Mouse (Mus musculus) heart, adult 8-10 months (tissue): ENCODE measurements around the gene Ehmt1. TPM values are rescaled to one million over a fixed set of nuclear protein-coding genes. Genes with fewer than 3 reads are reported as not detected.
A peak's percentile ranks its signal among the peaks of the same experiment; 100 is the strongest.
"Not testable (repeated sequence)": the region's sequence is repeated elsewhere in the genome, so short reads cannot be mapped to it uniquely, and the experiment has no call there.

Experiments used
- DNase-seq: peaks from one replicate; pipeline ENCODE4 v3.0.0; 2022; ENCODE audit warnings: low spot score
- total RNA-seq, 4 experiments: library from RNA; stranded (reverse); gene quantifications; 2 replicates each; pipeline ENCODE4 v1.2.4; 2022

Ehmt1 gene
- total RNA-seq: 10 to 100 TPM; 26.9 to 35.6 (median 31.4) TPM

DNA sequence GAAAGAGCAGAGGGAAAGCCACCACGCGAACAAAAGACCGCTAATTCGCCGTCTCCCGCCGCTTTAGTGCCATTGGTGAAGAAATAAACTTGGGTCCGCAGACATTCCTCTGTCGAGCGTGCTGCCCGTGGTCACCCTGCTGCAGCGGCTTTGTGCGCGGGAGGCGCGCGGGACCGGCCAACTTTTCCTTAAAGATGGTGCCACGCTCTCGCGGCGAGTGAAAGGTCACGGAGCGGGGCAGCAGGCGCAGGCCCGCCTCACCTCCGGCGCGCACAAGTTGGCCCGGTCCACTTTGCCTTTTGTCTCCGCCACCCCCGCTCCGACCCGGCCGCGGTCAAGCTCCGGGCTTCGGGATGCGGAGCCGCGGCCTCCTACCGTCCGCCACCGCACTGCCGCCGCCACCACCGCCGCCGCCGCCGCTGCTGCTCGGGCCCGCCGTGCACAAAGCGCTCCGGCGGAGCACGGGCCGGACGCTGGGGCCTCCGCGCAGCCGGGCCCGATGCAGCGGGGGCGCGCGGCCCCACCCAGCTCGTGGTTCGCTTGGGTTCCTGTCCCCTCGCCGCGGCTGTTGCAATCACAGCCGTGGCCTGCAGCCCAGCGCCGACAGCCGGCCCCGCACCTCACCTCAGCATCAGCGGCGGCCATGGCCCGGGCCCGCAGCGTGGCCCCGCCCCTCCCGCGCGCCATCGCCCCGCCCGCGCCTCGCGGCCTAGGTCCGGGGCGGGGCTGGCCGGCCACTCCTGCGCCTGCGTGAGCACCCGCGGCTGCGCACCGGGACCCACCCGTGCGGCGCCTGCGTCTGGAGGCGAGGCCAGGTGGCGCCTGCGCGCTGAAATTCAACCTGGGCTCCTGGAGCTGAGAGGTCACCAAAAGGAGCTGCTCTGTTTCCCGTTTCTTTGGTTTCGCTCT is at the start of gene Ehmt1:
Gene Ehmt1 (minus strand): TSS at position 685 of the 909 bp plus-strand sequence.
- DNase-seq: peak; percentile 93

DNA sequence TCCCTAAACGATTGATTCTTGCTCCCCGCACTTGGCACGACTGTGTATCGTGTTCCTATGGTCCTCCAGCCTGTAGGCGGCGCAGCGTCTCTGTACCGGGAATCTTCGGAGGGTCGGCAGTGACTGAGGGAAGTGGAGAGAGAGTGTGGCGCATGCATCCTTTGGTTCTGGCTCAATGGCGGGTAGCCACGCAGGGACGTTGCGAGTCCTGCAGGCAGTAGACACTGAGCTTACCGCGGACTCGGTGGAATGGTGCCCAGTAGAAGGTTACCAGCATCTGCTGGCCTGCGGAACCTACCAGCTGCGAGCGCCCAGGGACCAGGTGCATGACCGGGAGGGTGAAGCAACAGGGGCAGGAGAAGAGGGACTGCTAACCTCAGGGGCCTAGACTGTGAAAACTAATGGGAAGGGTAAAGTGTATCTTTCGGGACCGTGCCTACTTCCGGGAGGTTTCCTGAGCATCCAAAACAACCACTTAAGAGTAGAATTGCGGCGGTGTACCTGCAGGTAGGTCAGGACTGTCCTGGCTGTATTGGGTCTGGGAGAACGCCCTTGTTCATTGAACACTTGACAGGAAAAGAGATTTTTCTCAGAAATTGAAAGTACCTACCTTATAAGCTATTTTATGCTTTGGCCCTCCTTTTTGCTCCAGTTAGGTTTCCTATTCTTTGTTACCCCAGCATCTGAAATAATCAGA is 43.0 kb upstream of the Ehmt1 start, which contains the start of gene Dph7:
Gene Dph7 (plus strand): TSS at position 97 of the 697 bp plus-strand sequence.
- peak; percentile 83 for DNase-seq

DNA sequence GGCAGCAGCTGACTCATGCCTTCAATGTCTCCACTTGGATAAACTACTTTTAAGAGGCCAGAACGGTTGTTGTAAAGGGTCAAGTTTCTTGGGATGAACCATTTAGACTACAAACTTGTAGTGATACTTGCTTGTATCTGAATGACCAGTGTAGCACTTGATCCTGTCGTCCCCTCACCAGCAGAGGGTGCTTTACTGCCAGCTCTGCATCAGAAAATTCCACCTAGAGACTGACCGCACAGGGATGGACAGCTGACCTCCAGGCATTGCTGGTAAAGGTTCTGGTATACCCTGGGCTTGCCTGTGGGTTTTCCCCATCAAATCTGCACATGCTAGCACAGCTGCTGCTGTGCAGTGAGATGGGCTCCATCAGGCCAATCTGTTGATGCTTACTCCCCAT is 41.5 kb upstream of the Ehmt1 start:
- DNase-seq: no peak

DNA sequence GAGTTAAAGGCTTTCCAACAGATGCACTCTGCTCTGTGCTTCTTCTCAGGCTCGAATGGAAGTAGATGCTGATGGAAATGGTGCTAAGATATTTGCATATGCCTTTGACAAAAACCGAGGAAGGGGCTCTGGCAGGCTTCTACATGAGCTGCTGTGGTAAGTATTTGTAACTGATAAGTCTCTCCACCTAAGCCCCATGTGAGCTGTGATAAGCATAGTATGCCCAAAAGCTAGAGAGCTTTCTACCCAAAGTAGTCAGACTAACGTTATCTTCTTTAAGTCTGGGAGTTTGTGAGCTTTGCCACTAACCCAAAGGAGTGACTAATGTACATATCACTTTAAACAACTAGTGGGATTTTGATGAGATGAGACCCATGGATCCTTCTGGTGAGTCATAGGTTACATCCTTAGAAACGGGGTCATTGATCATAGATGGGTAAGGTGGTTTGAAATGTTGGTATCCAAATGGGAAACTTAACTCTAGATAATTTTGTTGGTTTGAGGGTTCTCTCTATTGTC is 33.2 kb upstream of the Ehmt1 start:
- DNase-seq: no peak

DNA sequence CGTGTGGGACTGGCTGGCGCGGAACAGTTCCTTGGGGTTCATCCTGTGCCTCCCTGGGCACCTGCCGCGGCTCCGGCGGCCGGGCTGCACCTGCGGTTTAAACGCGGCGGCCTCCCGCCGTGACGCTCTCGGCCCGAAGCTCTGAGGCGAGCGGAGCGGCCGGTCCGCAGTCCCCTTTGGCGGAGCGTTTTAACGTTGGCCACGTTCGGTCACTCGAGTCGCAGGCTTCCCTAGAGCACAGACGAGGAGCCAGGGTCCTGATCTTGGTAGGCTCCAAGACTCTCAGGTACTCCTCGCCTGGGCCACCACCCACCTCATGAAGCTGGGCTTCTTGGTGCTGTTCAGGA is 30.7 kb upstream of the Ehmt1 start:
- no peak for DNase-seq

DNA sequence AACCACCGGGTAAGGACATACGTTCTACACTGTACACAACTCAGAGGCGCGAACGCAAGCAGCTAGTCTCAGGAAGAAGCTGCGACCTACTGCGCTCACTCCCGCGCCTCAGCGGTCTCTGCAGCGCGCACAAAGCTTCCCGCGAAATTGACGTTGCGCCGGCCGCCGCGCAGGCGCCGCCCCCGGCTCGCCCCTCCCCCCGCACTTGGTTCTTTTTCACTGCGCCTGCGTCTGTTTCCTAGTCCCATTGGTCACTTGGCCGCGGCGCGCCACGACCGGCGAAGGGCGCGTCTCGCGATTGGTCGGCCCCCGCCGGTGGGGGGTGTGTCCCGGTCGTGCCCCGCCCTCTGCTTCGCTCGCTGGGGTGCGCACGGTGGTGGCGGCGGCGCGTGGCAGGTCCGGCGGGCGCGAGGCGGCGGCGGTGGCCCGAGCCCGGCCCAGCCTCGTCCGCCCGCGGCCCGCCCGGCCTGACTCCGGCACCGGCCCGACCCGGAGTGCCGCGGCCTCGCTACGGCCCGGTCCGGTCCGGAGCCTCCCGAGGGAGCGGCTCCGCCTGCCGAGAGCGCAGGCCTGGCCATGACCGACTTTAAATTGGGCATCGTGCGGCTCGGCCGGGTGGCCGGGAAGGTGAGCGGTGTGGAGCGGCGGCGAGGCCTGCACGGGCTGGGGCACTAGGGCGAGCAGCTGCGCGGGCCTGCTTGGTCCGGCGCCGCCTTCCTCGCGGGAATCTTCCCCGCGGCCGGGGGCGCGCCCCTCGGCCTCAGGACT is 30.2 kb upstream of the Ehmt1 start, which contains the start of gene Zmynd19:
Gene Zmynd19 (plus strand): TSS at position 372 of the 768 bp plus-strand sequence.
- peak; percentile 94 for DNase-seq

DNA sequence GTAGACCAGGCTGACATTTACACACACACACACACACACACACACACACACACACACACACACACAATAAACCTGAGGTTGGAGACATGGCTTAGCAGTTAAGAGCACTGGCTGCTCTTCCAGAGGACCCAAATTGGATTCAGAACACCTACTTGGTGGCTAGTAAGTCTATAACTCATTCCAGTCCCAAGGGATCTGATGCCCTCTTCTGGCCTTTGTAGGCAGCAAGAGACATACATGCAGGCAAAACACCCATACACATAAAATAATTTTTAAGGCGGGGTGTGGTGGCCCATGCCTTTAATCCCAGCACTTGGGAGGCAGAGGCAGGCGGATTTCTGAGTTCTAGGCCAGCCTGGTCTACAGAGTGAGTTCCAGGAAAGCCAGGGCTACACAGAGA is 24.9 kb upstream of the Ehmt1 start:
- not testable (repeated sequence) for DNase-seq

DNA sequence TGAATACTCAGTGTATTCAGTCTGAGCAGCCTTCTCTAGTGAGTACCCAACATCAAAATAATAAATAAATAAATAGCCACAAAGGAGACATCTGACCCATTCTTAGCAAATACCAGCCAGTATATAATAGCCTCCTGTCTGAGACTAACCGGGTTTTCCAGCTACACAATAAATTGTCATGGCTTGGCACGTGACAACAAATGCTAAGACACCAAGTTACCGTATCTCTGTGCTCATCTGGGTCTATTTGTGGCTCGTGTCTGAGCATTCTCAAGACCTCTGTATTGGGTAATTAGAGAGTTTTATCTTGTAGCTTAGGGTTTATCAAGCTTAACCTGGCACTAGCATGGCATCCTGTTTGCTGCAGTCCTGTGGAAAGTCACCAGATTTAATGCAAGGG is 22.7 kb upstream of the Ehmt1 start:
- DNase-seq: no peak

DNA sequence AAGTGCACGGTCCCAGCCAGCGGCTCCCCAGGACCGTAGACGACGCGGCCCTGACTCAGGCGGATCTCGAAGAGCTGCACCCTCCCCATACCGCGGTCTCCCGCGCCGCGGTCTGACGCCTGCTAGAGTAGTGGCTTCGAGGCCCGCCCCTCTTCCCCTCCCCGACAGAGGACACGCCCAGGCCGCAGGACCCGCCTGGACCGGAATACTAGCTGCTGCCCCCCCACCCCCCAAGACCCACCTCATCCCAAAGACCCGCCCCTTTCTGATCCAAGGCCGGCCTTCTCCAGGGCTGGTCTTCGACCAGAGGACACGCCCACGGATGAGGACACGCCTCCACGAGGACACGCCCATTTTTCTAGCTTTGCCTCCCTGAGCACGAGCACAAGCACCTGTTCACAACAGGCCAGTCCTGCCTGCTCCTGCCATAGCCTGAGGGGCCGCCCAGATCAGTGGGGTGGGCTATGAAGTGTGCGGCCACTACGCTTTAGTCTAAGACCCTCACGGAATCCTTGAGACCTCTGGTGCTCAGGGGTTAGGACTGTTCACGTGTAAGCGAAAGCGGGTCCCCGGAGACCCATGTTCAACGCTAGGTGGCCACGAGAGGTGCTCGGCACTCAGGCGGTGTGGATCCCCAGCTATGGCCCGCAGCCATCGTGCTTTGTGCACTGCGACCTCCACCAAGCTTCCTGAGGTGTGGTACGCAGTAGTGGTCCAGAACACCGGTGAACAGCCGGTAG is 15.8 kb upstream of the Ehmt1 start, which contains the start of gene Arrdc1:
Gene Arrdc1 (minus strand): TSS at position 196 of the 740 bp plus-strand sequence.
- peak; percentile 90 for DNase-seq

DNA sequence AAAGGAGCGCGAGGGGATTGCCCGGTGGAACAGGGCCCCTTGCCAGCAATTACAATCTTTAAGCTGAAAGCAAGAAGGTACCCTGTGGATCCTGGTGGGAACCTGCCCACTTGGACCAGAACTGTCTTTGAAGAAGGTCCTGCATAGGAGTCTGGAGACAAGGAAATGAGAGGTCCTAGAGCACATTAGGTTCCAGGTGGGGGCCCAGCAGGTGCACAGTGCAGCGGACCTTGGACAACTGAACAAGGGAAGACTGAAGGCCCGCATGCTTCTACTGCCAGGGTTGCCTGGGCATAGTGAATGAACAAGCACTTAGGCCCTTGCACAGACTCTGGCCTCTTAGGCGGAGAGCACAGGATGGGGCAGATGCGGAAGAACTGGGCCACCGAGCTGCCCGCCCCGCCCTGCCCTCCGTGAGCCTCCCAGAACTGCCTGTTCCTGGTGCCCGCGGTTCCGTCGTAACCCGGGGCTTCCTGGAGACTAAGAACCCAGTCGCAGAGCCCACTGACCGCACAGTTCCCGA is 15.1 kb upstream of the Ehmt1 start:
- peak; percentile 16 for DNase-seq

DNA sequence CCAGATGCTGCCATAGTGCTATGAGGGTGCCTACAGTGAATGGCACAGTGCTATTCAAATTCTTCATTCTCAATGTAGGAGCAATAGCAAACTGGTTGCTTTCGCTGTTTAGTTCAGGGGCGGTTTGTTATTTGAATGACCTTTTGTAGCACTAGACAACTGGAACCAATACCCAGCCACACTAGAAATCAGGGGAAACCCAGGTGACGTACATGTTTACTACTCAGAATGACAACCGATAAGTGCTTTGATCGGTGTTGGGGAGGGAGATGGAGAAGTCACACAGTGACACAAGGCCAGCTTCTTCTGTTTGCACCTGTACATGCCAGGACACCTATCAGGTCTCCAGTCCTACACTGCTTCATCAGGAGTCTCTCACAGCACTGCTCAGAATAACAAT is 10.2 kb upstream of the Ehmt1 start:
- no peak for DNase-seq

DNA sequence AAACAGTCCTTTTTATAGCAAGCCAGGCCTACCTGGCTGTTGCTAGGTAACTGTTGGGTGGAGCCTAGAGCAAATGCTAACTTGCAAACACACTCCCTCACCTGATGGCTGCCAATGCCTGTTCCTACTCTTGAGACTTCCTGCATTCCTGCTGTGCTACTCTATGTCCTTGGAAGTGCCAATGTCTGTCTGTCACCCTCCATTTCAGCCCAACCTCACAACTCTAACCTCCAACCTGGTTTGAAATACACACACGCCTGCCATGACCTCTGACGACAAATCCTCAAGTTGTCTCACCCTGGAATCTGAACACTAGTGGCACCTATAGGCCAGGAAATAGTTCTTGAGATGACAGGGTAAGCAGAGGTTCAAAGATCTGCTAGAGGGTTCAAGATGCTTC is 9.7 kb upstream of the Ehmt1 start:
- no peak for DNase-seq

DNA sequence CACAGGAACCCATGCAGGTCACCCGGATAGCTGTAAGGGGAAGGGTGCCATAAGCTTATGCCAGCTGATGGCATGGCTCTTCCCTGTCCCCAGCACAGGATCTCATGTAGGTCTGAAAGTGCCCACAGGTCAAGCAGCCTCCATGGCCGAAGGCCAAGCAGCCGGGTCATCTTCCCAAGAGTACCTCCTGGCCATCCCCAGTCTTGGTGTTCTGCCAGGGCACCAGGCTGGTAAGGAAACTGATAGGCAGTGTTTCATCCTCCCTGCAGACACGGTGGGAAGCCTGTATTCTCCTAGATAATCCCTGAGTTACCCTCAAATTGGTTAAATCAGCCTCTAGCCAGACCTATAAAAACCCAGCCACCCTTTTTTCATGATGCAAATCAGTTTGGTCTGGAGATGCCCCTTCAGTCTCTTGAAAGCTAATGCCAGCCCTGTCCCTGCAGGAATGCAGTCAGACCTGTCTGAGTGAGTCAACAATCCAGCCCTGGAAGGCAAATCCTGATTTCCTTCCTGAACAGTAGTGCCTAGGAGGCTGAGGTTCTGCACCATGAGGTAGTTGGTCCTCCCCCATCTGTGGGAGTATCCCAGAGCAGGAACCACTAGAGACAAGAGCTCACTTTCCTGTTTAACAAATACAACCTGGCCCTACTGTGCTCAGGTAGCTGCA is 8.5 kb upstream of the Ehmt1 start:
- no peak for DNase-seq

DNA sequence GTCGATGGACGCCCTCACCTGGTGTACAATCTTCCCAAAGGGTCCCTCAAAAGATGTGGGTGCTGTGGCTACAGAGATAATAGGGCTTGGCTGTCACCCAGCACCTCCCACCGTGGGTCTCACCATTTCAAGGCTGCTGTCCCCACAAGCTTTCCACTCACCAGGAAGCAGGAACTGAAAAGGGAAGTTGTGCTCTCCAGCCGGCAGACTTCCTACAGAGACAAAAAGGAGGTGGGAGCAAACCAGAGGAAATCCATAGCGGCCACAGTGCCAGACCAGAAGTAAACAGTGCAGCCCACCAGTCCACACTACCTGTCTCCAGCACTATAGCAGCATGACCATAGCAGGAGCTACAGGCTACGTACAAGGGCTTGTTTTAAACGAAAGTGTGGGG is 7.5 kb upstream of the Ehmt1 start:
- peak; percentile 23 for DNase-seq

DNA sequence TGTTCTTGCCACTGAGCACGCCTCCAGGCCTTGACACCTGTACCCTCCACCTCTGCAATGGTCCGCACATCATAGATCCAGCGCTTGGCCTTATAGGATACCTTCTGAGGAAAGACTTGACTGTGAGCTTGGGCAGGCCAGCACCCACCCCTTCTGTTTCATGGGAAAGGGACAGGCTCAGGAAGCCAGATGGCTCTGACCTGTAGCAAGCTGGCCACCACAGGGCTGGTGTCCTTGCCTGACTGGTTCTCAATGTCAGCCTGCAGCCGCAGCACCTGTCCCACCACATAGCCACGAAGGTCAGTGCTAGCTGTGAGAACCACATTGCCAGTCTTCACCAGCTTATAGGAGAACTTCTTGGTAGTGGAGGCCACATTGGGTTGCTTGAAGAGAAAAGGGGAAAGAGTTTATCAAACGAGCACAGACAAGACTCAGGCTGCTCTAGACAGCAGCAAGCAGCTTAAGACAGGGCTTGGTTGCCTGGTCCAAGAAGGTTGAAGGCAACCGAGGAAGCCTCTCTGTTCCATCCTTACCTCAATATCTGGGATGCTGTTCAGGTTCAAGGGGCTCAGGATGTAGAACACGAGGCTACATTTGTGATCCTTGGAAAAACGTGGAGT is 7.0 kb upstream of the Ehmt1 start:
- no peak for DNase-seq

DNA sequence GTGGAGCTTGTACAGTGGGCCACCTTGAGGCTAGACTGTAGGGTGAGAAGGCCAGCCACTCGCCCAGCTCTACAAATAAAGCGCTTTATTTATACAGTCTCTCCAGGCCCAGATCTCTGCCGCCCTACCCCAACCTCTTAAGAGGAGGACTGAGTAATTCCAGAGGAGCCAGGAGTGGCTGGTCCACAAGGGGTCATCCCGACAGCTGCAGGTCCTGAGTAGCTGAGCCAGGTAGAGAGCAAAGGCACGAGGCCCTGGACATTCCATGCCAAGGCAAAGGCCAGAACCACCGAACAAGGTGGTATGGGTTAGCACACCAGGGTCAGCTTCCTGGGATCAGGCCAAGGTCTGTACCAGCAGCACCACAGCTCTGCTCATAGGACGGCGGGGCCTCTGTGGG is 5.9 kb upstream of the Ehmt1 start:
- no peak for DNase-seq

DNA sequence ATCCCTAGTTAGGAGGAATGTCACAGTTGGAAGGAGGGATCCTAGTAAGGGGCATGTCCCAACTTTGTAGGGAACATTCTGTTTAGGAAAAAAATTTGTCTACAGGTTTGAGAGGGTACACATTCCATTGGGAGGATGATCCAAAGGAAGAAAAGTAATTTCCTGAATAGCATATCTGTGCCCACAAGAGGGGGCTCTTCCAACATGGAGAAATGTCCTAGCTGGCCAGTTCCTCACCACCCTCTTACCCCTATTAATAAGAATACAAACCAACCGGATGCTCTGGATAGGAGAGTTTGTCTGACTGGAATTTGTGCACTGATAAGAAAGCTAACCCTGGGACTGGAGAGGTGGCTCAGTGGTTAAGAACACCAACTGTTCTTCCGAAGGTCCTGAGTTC is 4.1 kb upstream of the Ehmt1 start:
- no peak for DNase-seq

DNA sequence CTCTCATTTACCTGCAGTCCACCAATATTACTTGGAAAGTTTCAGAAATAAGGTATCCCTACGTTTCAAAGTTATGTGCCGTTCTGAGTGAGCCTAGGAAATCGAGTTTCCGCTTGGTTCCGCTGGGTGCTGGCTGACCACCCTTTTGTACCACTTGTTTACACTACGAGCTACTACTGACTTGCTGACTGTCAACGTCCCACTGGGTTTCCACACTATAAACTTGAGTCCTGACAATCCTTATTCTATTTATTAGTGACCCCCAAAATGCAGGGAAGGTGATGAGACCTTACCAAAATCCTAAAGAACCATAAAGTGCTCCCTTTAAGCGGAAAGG is 393 bp upstream of the Ehmt1 start:
- no peak for DNase-seq

DNA sequence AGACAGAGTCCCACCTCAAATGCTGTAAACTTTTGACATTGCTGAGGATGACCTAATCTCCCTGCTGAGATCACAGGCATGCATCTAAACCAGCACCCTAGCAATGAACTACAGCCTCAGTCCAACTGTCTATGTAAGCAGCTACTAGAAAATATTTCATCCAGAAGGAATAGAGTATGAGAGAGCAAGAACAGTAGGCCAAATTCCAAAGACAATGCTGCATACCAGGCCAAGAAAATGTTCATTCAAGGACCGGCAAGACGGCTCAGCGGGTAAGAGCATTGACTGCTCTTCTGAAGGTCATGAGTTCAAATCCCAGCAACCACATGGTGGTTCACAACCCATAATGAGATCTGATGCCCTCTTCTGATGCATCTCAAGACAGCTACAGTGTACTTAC is 4.7 kb downstream of the Ehmt1 start:
- DNase-seq: no peak

DNA sequence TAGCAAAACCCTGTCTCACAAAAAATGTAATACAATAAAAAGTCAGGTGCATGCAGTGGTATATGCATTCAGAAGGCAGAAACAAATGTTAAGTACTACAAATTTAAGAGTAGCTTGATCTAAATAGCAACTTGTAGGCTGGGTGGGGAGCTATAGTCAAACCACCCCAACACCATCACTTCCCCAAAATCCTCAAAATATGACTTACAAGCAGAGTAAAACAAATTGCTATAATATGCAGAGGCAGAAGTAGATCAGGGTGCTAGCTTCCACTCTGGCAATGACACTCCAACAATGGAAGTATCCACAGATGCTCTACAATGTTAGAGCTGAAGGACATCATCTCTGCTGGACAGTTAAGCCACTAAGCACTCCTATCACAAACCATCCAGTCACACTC is 6.8 kb downstream of the Ehmt1 start:
- DNase-seq: no peak
